Mouse (Mus musculus): ENCODE results near the gene Actg1.
A peak's percentile ranks its signal among the peaks of the same experiment; 100 is the strongest.

Gene Actg1

DNA sequence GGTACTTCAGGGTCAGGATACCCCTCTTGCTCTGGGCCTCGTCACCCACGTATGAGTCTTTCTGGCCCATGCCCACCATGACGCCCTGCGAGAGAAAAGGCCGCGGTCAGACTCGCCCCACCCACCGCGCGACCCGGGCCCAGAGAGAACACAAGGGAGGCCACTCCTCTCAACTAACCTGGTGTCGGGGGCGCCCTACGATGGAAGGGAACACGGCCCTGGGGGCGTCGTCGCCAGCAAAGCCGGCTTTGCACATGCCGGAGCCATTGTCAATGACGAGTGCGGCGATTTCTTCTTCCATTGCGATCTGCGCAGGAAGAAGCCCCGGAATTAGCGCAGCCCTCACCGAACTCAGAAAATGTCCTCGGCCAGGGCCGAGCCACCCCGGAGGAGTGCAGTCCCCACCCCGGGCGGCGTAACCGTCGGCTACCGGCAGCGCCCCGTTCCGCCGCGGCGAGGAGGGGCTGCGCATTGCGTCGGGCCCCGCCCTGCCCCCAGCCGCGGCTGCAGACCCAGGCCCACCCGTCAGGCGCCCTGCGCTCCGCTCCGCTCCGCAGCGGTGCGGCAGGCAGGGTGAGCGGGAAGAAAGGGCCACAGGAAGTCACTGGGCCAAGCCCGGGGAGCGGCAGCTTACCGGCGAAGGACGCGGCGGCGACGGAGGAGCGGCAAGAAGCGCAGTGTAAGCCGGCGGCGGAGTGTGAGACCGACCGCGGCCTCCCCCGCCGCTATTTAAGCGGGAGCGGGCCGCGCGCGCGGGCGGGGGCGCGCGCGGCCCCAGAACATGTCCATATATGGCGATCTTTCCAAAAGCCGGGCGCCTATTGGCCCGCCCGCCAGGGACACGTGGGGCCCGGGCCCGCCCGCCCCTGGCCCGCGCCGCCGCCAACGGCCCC lies at the start of gene Actg1:
Gene Actg1 (minus strand): TSS at position 752 of the 893 bp plus-strand sequence.
- DNase-seq (ENCODE audit: low read depth), result peak; percentile 67

DNA sequence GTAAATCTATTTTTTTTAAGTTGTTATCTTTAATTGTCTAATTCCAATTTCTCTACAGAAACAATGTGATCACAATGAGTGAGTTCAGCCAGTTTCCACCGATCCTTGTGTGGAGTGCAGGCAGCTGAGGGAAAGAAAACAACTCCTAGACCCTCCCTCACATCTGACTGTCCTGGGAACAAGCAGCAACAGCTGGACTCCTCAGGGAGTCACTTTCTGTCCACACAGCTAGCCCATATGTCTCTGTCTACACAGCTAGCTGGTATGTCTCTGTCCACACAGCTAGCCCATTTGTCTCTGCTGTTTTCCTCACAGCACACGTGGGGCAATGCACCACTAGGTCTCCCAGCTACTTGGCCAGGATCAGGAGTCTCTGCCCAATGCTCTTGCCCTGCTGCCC lies 49.3 kb upstream of the Actg1 start:
- no peak for DNase-seq (ENCODE audit: low read depth)

DNA sequence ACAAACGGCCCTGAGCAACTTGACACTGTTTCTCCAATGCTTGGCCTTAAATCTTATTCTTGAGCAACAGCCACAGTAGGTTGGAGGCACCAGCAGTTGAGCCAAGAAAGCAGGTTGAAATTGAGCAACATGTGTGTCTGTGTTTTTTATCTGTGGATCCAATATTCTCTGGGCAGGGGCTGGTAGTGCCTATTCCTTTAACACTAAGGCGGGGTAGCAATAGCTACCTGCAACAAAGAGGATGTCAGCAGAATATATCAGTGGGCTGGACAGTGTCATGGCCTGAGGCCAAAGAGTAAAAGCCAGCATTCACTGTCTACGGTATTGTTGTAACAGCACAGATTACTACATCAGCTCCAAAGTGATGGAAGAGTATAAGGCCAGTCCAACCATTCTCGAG lies 47.3 kb upstream of the Actg1 start:
- DNase-seq (ENCODE audit: low read depth), result no peak

DNA sequence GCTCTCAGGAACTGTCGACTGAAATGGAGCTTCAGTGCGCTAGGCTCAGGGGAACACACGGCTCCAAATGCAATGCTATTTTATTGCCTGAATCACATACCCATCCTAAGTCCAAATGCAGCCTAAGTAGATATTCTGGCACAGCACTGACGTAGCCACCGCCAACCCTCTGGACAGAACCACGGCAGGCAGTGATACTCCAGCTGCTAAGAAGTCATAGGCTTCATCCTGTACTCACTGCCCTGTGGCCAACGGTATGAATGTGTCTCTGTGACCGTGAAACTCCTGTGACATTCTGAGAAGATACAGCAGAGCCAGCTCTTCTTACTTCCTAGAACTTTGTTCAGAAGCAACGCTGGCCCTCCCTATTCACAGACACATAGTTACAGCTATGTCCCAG lies 40.2 kb upstream of the Actg1 start:
- DNase-seq (ENCODE audit: low read depth), result no peak

DNA sequence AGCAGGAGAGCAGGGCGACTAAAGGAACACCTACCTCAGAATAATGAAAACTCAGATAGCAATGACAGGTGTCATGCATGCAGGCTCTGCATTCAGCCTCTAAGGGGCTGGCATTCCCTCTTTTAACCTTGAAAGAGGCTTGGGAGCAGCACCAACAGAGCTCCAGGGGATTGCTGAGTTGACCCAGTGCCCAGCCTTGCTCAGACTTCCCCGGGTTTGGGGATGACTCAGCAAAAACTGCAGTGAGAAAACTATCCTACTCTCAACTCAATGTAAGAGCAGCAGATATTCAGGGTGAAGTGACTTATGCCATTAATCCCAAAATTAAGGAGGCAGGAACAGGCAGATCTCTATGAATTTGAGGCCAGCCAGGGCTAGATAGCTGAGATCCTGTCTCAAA lies 38.8 kb upstream of the Actg1 start:
- no peak for DNase-seq (ENCODE audit: low read depth)

DNA sequence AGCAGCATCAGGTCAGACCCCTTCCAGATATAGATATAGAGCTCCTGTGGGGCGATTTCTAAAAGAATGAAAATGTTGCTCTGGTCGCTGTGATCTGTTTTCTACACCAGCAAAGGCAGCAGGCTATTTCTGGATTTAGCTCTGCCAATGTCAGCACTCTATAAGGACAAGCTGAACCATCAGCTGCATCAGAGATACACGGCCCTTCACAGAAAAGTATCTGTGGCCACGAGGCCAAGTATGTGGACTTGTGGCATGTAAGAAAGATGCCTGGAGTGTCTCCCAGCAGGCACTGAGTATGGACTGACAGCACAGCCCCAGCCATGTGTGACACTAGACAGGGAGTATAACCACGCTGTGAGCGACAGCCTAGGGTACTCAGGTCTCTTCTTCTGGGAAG lies 38.3 kb upstream of the Actg1 start:
- DNase-seq (ENCODE audit: low read depth), result no peak

DNA sequence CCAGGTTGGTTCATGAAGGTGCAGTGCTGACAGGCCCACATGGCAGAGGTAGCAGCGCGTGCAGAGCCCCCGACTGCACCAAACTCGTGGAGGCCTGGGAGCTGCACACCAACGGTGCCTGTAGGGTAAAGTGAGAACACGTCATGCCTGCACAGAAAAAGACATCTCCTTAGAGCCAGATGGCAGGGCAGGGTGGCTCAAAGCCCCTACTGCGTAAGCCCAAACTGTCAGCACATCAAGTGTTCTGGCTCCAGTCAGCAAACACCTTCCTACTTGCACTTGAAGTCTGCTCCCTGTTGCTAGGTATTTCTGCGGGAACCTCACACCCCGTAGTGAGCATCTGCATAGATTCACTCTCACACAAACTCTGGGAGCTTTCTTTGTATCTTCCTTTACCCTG lies 34.2 kb upstream of the Actg1 start:
- DNase-seq (ENCODE audit: low read depth), result no peak

DNA sequence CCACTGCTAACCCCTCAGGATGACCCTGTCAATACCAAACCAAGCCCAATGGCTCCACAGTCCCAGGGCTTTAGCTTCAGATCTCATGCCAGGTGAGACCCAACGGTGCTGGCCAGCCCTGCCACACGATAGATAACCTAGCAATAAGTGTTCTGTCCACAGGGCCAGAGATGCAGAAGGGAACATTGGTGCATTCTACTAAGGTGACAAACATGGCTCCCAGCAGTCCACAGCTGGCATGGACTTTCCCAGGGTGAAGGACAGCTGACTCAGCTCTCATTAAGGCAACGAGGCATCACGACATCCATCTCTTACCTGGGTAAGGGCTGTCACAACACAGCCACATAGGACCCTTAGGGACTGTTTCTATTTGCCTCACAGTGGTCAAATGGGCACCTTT lies 32.8 kb upstream of the Actg1 start:
- DNase-seq (ENCODE audit: low read depth), result no peak

DNA sequence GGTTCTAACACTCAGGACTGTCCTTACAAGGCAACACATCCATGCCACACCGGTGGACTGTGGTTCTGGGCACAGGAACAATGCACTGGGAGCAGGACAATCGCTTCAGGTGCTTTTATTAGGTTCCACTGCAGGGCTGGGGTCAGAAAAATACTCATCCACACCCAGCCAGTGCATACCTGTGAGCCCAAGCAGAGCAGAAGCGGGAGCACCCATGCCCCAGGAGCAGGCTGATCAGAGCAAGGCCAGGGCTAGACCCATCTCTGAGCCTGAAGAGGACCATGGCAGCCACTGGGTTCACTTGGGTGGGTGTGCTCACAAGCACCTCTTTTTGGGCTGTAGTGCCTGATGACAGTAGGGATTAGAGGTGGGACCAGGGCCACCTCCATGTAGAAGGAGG lies 31.9 kb upstream of the Actg1 start:
- DNase-seq (ENCODE audit: low read depth), result no peak

DNA sequence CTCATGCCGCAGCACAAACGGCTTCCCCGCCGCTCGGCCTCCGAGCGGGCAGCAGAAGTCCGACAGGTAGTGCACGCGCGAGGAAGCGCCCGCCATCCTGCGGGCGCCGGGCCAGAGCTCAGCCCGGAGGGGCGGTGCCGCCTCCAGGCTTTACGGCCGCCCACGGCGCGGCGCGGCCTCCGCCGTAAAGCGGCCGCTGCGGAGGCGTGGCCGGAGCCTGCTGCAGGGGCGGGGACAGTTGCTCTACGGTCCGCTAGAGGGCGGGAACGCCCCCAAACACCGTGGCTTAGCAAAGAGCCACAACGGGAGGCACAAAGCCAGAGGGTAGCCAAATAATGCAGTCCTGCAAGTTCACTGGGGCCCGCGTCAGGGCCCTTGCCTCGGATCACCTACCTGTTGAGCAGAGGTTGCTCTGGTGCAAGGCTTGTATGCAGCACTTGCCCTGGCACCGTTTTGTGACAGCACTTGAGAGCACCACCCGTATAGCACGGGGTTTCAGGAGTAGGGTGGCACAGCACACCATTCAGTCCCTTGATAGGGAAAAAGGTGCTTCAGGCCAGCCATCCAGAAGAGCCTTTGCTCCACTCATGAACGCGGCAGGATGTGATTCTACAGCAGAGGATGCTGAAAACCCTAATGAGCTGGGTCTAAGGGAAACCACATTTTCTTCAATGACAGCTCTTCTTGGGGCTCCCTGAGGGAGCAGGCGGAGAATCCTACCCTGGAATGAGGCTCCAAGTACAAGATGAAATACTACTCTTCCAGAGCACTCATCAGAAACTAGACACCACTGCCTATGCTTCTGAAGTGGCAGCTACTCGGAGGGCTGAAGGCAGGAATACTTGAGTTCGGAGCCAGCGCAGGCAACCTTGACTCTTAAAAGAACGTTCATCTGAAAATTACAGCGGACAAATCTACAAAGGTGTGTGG lies 30.5 kb upstream of the Actg1 start, which contains the start of gene Faap100:
Gene Faap100 (minus strand): TSS at position 154 of the 930 bp plus-strand sequence.
- DNase-seq (ENCODE audit: low read depth), result peak; percentile 90

DNA sequence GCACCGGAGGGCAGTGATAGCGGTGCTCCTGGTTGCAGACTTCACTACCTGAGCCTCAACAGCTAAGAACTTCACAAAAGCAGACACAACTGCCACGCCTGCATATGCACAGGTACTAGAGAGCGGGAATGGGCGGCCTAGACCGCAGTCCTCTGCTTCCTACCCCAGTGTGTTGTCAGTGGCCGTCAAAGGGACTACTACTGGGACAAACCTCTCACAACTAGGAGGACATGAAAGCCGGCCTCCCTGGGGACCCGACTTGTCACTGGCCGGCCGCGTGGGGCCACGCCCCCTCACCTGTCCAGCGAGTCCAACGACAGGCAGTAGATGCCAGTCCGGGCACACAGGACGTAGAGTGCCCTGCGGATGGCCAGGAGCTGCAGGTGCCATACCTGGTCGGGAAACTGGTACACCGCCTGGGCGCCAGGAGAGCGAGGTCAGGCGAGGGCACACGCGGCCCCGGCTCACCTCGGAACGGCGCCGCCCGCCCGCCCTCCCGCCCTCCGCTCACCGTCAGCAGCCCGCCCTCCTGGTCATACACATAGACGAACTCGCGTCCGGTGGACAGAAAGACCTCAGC lies 29.8 kb upstream of the Actg1 start:
- DNase-seq (ENCODE audit: low read depth), result no peak

DNA sequence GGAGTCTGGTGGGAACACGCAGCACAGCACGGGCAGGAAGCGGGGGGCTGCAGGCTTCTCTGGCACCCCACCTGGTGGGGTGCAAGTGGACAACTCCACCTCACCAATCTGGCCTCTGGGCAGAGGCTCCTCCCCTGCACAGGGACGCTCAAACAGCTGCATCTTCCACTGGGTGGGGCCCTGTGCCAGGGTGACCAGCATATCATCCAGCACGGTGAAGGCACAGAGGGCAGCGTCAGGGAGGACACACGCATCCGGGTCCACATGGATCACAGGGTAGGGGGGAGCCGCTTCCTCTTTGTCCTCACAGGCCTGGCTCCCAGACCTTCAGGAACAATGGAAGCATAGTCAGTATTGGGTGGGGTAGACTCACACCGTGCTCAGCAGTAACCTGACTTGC lies 29.0 kb upstream of the Actg1 start:
- DNase-seq (ENCODE audit: low read depth), result no peak

DNA sequence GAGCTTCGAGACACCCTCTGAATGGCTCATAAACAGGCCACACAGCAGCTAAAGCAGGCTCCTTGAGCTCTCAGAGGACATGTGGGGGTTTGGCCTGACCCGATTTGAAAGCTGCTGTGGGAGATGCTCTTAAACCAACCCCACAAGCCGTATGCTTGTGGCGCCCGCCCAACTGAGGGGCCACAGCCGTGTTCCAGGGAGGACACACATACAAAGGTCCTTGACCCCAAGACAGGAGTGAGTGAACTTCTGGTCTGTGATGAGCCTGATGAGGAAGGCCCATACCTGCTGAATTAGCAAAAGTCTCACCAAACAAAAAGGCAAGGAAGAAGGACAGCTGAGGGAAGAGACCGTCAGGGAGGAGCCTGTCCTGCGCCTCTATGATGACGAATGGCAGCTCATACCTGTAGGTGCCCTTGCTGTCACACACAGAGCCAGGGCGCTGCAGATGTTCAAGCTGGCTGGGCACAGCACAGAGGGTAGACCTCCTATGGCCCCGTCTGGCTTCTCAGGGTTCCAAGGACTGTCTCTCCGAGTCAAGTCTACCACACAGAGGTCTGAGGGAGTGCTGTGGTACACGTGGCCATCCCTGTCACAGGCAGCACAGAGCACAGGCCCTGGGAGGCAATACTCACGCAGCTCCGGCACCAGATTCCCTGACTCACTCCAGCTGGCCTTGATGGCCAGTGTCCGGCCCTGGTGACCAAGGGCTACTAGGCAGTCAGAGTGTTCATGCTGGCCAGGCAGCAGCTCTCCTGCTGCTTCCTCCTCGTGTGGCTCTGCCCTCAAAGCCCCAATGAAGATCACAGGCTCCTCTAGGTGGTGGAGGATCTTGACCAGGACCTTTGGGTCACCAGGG lies 28.2 kb upstream of the Actg1 start:
- no peak for DNase-seq (ENCODE audit: low read depth)

DNA sequence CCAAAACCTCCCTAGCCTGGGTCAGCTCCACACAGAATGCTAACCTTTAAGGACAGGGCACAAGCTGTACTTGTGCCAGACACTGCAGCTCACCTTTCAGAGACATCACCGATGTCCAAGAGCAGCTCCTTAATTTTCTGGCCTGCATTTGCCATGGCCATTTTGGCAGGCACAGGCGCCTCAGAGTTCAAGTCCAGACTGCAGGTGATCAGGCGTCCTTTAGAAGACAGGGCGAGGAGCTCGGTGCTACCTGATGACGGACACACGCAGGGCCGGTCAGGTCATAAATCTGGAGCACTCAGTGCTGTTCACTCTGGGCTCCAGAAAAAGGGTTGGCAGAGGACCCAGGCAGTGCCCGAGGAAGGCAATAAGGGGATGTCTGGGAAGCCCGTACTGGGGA lies 27.0 kb upstream of the Actg1 start:
- DNase-seq (ENCODE audit: low read depth), result no peak

DNA sequence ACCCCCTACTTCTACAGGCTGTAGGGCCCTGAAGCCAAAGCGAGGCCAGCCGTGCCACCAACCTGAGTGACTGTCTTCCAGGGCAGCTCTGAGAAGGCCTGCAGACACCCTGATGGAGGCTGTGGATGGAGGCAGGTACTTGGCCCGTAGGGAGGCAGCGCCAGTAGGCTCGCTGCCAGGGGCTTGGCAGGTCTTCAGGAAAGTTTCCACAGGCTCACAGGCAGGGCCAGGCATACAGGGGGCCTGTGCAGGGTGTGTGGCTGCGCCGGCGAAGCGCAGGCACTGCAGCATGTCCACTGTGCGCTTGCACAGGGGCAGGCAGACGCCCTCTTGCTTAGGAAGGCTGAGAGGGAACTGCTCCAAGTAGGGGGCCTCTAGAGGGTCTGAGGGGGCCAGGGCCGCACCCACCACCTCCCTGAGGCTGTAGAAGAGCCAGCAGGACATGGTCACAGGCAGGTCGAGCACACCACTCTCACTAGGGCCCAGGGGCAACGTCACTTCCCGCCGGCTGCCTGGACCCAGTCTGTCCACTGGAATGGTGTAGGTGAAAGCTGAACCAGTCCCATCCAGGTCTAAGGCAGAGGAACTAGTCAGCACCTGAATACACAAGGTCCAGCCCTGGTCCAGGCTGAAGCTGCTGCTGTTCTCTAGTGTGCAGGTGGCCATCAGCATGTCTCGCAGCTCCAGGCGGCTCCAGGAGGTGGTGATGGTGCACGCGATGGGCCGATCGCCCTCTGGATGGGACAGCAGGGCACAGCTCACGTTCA lies 25.7 kb upstream of the Actg1 start:
- DNase-seq (ENCODE audit: low read depth), result no peak

DNA sequence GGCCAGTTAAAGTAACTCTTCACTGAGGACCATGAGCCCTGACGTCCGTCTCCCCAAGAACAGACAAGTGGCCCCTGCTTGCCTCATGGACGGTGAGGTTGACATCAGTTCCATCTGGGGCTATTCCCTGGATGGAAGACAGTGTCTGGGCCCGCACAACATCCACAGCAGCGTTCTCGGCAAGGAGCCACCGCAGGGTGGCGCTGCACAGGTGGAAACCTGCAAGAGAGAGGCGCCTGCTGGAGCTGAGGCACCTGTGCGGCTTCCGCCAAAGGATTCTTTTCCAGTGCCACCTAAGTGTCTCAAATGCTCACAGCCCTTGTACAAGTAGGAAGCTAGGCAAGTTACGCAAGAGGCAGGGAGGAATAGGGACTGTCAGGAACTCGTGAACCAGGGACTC lies 24.7 kb upstream of the Actg1 start:
- DNase-seq (ENCODE audit: low read depth), result no peak

DNA sequence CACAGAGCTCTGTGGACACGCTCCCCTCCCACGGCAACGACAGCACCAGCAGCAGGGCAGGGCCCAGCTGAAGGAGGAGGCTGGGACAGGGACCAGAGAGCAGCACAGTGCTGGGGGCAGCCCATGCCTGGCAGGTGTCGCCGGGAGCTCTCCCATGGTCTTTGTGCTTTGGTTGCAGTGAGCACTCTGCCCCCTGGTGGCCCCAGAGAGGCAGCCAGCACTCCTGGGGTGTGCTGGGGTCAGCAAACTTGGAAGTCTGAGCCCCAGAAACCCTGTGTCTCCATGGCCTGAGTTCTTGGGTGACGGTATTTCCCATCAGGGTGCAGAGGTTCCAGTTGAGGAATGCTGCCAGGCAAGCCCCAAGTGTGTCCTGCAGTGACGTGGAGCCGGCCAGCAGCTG lies 21.3 kb upstream of the Actg1 start:
- DNase-seq (ENCODE audit: low read depth), result peak; percentile 41

DNA sequence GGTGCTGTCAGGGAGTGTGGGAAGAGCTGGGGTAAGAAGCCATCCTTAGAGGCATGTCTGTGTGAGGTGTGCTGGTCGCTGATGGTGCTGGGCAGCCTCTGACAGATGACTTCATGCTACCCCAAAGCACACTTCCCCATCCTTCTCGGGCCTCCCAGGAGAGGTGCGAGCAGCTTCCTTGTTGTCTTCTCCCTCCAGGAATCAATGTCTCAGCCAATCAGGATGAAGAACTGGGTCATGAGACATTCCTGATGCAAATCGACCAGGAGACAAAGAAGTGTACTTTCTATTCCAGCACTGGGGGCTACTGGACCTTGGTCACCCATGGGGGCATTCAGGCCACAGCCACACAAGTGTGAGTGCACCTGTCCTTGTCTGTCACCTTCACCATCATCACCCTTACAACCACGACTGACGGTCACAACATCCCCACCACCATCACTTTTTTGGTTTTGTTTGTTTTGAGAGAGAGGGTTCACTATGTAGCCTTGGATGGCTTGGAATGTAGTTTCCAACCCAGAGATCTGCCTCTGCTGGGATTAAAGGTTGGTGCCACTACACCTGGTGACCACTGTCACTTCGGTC lies 18.2 kb upstream of the Actg1 start:
- no peak for DNase-seq (ENCODE audit: low read depth)

DNA sequence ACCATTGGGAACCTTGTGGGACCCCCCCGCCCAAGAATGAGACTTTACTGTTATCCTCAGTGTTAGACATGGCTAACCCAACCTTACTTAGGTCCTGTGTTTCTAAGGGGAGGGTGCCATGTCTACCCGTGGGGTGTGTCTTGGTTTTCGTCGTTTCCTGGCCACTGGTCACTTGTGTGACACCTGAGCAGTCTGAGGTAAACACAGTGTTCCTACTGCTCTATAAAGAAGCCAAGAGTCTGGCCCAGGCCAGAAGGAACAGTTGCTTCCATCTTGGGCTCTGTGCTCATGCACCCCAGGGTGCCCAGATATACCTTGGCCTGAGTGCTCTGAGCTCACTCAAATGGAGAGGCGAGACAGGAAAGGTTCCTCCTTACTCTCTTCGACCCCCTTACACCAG lies 14.5 kb upstream of the Actg1 start:
- DNase-seq (ENCODE audit: low read depth), result no peak

DNA sequence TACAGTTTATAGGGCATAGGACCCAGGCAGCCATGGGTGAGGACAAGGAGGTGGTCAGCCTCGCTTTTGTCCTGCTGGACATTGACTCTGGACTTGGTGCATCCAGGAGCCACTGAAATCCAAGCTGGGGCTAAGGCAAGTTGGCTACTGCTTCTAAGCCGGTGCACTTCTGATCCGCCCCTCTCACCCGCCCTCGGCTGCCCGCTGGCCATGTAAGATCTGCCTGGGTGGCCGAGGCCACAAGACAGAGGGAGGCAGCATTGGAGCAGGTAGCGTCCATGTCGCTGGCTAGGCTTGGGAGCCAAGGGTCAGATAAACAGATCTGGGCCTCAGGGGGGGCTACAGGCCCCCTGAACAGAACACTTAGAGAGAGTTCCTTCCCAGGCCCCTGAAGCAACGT lies 13.0 kb upstream of the Actg1 start, which contains the start of gene Fscn2:
Gene Fscn2 (plus strand): TSS at position 240 of the 400 bp plus-strand sequence.
- no peak for DNase-seq (ENCODE audit: low read depth)

Measured in c-Kit-positive CD71-positive TER-119-negative erythroid progenitor cells, embryonic 14.5 days (primary cell).